Mouse (Mus musculus): ENCODE results near the gene Rhbdd2. TPM values are rescaled to one million over a fixed set of nuclear protein-coding genes. Genes with fewer than 3 reads are reported as not detected.

Rhbdd2 gene
- polyA plus RNA-seq, 1 experiment from 2014 or later: 111 TPM

GRCm38 (mm10) chr5:135670881-135671280 lies 38.5 kb downstream of the Rhbdd2 start:
- no peaks in the 10 kb centered on the region for H3K9me3 ChIP-seq (ENCODE audit: control insufficient read depth, low read length)
- 88% methylated on average over 2 of the region's 2 CpGs for WGBS
- no peak overlapping the region for H3K9ac ChIP-seq (replicated peaks; ENCODE audit: low read depth, low read length)
- peaks cover 16% of the 10 kb centered on the region for H3K4me1 ChIP-seq (ENCODE audit: control insufficient read depth, insufficient read depth, low read length)
- no peak for ATAC-seq (ENCODE audit: low read depth)
- H3K4me2 ChIP-seq (ENCODE audit: low read depth, low read length): no peak overlapping the region
- H3K27me3 ChIP-seq (ENCODE audit: control insufficient read depth, insufficient read depth, low read length): no peaks in the 10 kb centered on the region
- H3K4me3 ChIP-seq (ENCODE audit: low read depth, low read length): no peak overlapping the region
- no peaks in the 10 kb centered on the region for H3K36me3 ChIP-seq (ENCODE audit: control insufficient read depth, insufficient read depth, low read length)
- H3K27ac ChIP-seq (ENCODE audit: low read depth, low read length): no peak overlapping the region

GRCm38 (mm10) chr5:135672509-135672908 lies 40.1 kb downstream of the Rhbdd2 start:
- H3K9ac ChIP-seq (replicated peaks; ENCODE audit: low read depth, low read length): no peak overlapping the region
- H3K4me2 ChIP-seq (ENCODE audit: low read depth, low read length): no peak overlapping the region
- no peaks in the 10 kb centered on the region for H3K27me3 ChIP-seq (ENCODE audit: control insufficient read depth, insufficient read depth, low read length)
- H3K4me1 ChIP-seq (ENCODE audit: control insufficient read depth, insufficient read depth, low read length): peaks cover 16% of the 10 kb centered on the region
- H3K36me3 ChIP-seq (ENCODE audit: control insufficient read depth, insufficient read depth, low read length): no peaks in the 10 kb centered on the region
- H3K9me3 ChIP-seq (ENCODE audit: control insufficient read depth, low read length): no peaks in the 10 kb centered on the region
- 64% methylated on average over 4 of the region's 4 CpGs for WGBS
- H3K4me3 ChIP-seq (ENCODE audit: low read depth, low read length): no peak overlapping the region
- no peak for ATAC-seq (ENCODE audit: low read depth)
- no peak overlapping the region for H3K27ac ChIP-seq (ENCODE audit: low read depth, low read length)

- Histone ChIP-seq H3K4me3 (ENCODE audit: low read depth, low read length) (no peak overlapping the region), H3K36me3 (ENCODE audit: control insufficient read depth, insufficient read depth, low read length) (no peaks in the 10 kb centered on the region), H3K27me3 (ENCODE audit: control insufficient read depth, insufficient read depth, low read length) (no peaks in the 10 kb centered on the region), H3K27ac (ENCODE audit: low read depth, low read length) (no peak overlapping the region), H3K9me3 (ENCODE audit: control insufficient read depth, low read length) (no peaks in the 10 kb centered on the region), H3K9ac (replicated peaks; ENCODE audit: low read depth, low read length) (no peak overlapping the region), H3K4me2 (ENCODE audit: low read depth, low read length) (no peak overlapping the region), H3K4me1 (ENCODE audit: control insufficient read depth, insufficient read depth, low read length) (peaks cover 16% of the 10 kb centered on the region)
- 40% methylated on average over 5 of the region's 5 CpGs for WGBS
- ATAC-seq (ENCODE audit: low read depth): no peak
Observed at GRCm38 (mm10) chr5:135672980-135673379, 40.6 kb downstream of the Rhbdd2 start.

GRCm38 (mm10) chr5:135674349-135674775 lies 41.9 kb downstream of the Rhbdd2 start:
- Histone ChIP-seq H3K36me3 (ENCODE audit: control insufficient read depth, insufficient read depth, low read length) (no peaks in the 10 kb centered on the region), H3K9me3 (ENCODE audit: control insufficient read depth, low read length) (no peaks in the 10 kb centered on the region), H3K27me3 (ENCODE audit: control insufficient read depth, insufficient read depth, low read length) (no peaks in the 10 kb centered on the region), H3K27ac (ENCODE audit: low read depth, low read length) (peak overlapping the region; percentile 62), H3K4me3 (ENCODE audit: low read depth, low read length) (no peak overlapping the region), H3K4me2 (ENCODE audit: low read depth, low read length) (no peak overlapping the region; the same call in 1 of the 2 replicates), H3K4me1 (ENCODE audit: control insufficient read depth, insufficient read depth, low read length) (peaks cover 16% of the 10 kb centered on the region), H3K9ac (replicated peaks; ENCODE audit: low read depth, low read length) (no peak overlapping the region)
- ATAC-seq (ENCODE audit: low read depth): peak; percentile 64
- WGBS: 15% methylated on average over 3 of the region's 3 CpGs

GRCm38 (mm10) chr5:135674821-135675220 lies 42.4 kb downstream of the Rhbdd2 start:
- Histone ChIP-seq H3K9ac (replicated peaks; ENCODE audit: low read depth, low read length) (no peak overlapping the region), H3K9me3 (ENCODE audit: control insufficient read depth, low read length) (no peaks in the 10 kb centered on the region), H3K4me2 (ENCODE audit: low read depth, low read length) (peak overlapping the region; percentile 26), H3K36me3 (ENCODE audit: control insufficient read depth, insufficient read depth, low read length) (no peaks in the 10 kb centered on the region), H3K27me3 (ENCODE audit: control insufficient read depth, insufficient read depth, low read length) (no peaks in the 10 kb centered on the region), H3K27ac (ENCODE audit: low read depth, low read length) (peak overlapping the region; percentile 62), H3K4me3 (ENCODE audit: low read depth, low read length) (no peak overlapping the region), H3K4me1 (ENCODE audit: control insufficient read depth, insufficient read depth, low read length) (peaks cover 16% of the 10 kb centered on the region)
- ATAC-seq (ENCODE audit: low read depth): peak; percentile 91
- WGBS: 1% methylated on average over 11 of the region's 11 CpGs

GRCm38 (mm10) chr5:135676696-135677095 lies 44.3 kb downstream of the Rhbdd2 start:
- Histone ChIP-seq H3K9ac (replicated peaks; ENCODE audit: low read depth, low read length) (no peak overlapping the region), H3K27me3 (ENCODE audit: control insufficient read depth, insufficient read depth, low read length) (no peaks in the 10 kb centered on the region), H3K9me3 (ENCODE audit: control insufficient read depth, low read length) (no peaks in the 10 kb centered on the region), H3K4me3 (ENCODE audit: low read depth, low read length) (no peak overlapping the region), H3K4me1 (ENCODE audit: control insufficient read depth, insufficient read depth, low read length) (peaks cover 16% of the 10 kb centered on the region), H3K4me2 (ENCODE audit: low read depth, low read length) (no peak overlapping the region), H3K27ac (ENCODE audit: low read depth, low read length) (no peak overlapping the region), H3K36me3 (ENCODE audit: control insufficient read depth, insufficient read depth, low read length) (no peaks in the 10 kb centered on the region)
- no peak for ATAC-seq (ENCODE audit: low read depth)
- 81% methylated on average over 3 of the region's 3 CpGs for WGBS

GRCm38 (mm10) chr5:135677251-135677650 lies 44.8 kb downstream of the Rhbdd2 start:
- no peaks in the 10 kb centered on the region for H3K36me3 ChIP-seq (ENCODE audit: control insufficient read depth, insufficient read depth, low read length)
- no peaks in the 10 kb centered on the region for H3K27me3 ChIP-seq (ENCODE audit: control insufficient read depth, insufficient read depth, low read length)
- no peak overlapping the region for H3K27ac ChIP-seq (ENCODE audit: low read depth, low read length)
- H3K9me3 ChIP-seq (ENCODE audit: control insufficient read depth, low read length): no peaks in the 10 kb centered on the region
- peaks cover 16% of the 10 kb centered on the region for H3K4me1 ChIP-seq (ENCODE audit: control insufficient read depth, insufficient read depth, low read length)
- no peak overlapping the region for H3K4me3 ChIP-seq (ENCODE audit: low read depth, low read length)
- H3K4me2 ChIP-seq (ENCODE audit: low read depth, low read length): no peak overlapping the region
- no peak overlapping the region for H3K9ac ChIP-seq (replicated peaks; ENCODE audit: low read depth, low read length)
- 81% methylated on average over 2 of the region's 2 CpGs for WGBS
- no peak for ATAC-seq (ENCODE audit: low read depth)

GRCm38 (mm10) chr5:135678481-135678880 lies 46.1 kb downstream of the Rhbdd2 start:
- Histone ChIP-seq H3K27me3 (ENCODE audit: control insufficient read depth, insufficient read depth, low read length) (no peaks in the 10 kb centered on the region), H3K9me3 (ENCODE audit: control insufficient read depth, low read length) (no peaks in the 10 kb centered on the region), H3K4me1 (ENCODE audit: control insufficient read depth, insufficient read depth, low read length) (peaks cover 16% of the 10 kb centered on the region), H3K4me2 (ENCODE audit: low read depth, low read length) (no peak overlapping the region), H3K4me3 (ENCODE audit: low read depth, low read length) (no peak overlapping the region), H3K9ac (replicated peaks; ENCODE audit: low read depth, low read length) (no peak overlapping the region), H3K36me3 (ENCODE audit: control insufficient read depth, insufficient read depth, low read length) (no peaks in the 10 kb centered on the region), H3K27ac (ENCODE audit: low read depth, low read length) (no peak overlapping the region)
- 97% methylated on average over 6 of the region's 6 CpGs for WGBS
- no peak for ATAC-seq (ENCODE audit: low read depth)

- no peak overlapping the region for H3K4me2 ChIP-seq (ENCODE audit: low read depth, low read length)
- no peaks in the 10 kb centered on the region for H3K9me3 ChIP-seq (ENCODE audit: control insufficient read depth, low read length)
- no peaks in the 10 kb centered on the region for H3K4me1 ChIP-seq (ENCODE audit: control insufficient read depth, insufficient read depth, low read length)
- no peaks in the 10 kb centered on the region for H3K36me3 ChIP-seq (ENCODE audit: control insufficient read depth, insufficient read depth, low read length)
- ATAC-seq (ENCODE audit: low read depth): no peak
- no peaks in the 10 kb centered on the region for H3K27me3 ChIP-seq (ENCODE audit: control insufficient read depth, insufficient read depth, low read length)
- H3K27ac ChIP-seq (ENCODE audit: low read depth, low read length): no peak overlapping the region
- WGBS: 77% methylated on average over 6 of the region's 6 CpGs
- H3K9ac ChIP-seq (replicated peaks; ENCODE audit: low read depth, low read length): no peak overlapping the region
- no peak overlapping the region for H3K4me3 ChIP-seq (ENCODE audit: low read depth, low read length)
Observed at GRCm38 (mm10) chr5:135680967-135681545, 48.6 kb downstream of the Rhbdd2 start.
